8 mouse cellular contexts compared by ENCODE assay signal in genomic region chrX:100778397-100778796, GRCm38 (mm10). TPM values are rescaled to one million over a fixed set of nuclear protein-coding genes. Genes with fewer than 3 reads are reported as not detected.
A peak's percentile ranks its signal among the peaks of the same experiment; 100 is the strongest.
DNase-seq lines count a peak whose midpoint lies in the region; ATAC-seq and TF ChIP-seq lines count a peak whose summit lies in the region.

No protein-coding gene starts in this region.

- peak overlapping the region; percentile 59 for H3K4me3 ChIP-seq in kidney, embryonic 14.5 days (ENCODE audit: low read length)
- H3K4me3 ChIP-seq in embryonic facial prominence, embryonic 14.5 days (ENCODE audit: low read depth, low read length): peak overlapping the region; percentile 52
- H3K4me3 ChIP-seq in hindbrain, postnatal 0 days (ENCODE audit: low read length): 0 out of 2 replicates have a peak overlapping the region, but pooled peaks have one; percentile 35
- H3K4me3 ChIP-seq in myocyte: no peak overlapping the region

- no peak overlapping the region for H3K9ac ChIP-seq in kidney, embryonic 14.5 days (ENCODE audit: low read depth, low read length)
- peak overlapping the region; percentile 74; the same call in 1 of the 2 replicates for H3K9ac ChIP-seq in embryonic facial prominence, embryonic 14.5 days (ENCODE audit: low read depth, low read length)
- H3K9ac ChIP-seq in hindbrain, postnatal 0 days (replicated peaks; ENCODE audit: low read length): no peak overlapping the region

- no peak overlapping the region for H3K27ac ChIP-seq in kidney, embryonic 14.5 days (ENCODE audit: low read depth, low read length)
- H3K27ac ChIP-seq in embryonic facial prominence, embryonic 14.5 days (replicated peaks; ENCODE audit: low read depth, low read length): no peak overlapping the region
- no peak overlapping the region for H3K27ac ChIP-seq in hindbrain, postnatal 0 days

- H3K79me2 ChIP-seq in myocyte (ENCODE audit: control insufficient read depth, insufficient read depth): no peaks in the 10 kb centered on the region

- no peak for ATAC-seq in kidney, embryonic 14.5 days (ENCODE audit: low FRiP score, low TSS enrichment)
- no peak for ATAC-seq in embryonic facial prominence, embryonic 14.5 days (ENCODE audit: low read depth)
- ATAC-seq in hindbrain, postnatal 0 days: no peak

- WGBS in kidney, embryonic 14.5 days: 31% methylated on average over 5 of the region's 5 CpGs
- 27% methylated on average over 5 of the region's 5 CpGs for WGBS in embryonic facial prominence, embryonic 14.5 days
- 37% methylated on average over 5 of the region's 5 CpGs for WGBS in hindbrain, postnatal 0 days

- H3K4me2 ChIP-seq in kidney, embryonic 14.5 days (replicated peaks; ENCODE audit: low read depth, low read length): peak overlapping the region; percentile 50
- H3K4me2 ChIP-seq in embryonic facial prominence, embryonic 14.5 days (ENCODE audit: low read depth, low read length): peak overlapping the region; percentile 60
- H3K4me2 ChIP-seq in hindbrain, postnatal 0 days (ENCODE audit: low read depth, low read length): peak overlapping the region; percentile 51
- peak overlapping the region; percentile 73 for H3K4me2 ChIP-seq in myocyte (ENCODE audit: low read depth)

- no peaks in the 10 kb centered on the region for H3K9me3 ChIP-seq in kidney, embryonic 14.5 days (ENCODE audit: control insufficient read depth, low read length)
- no peaks in the 10 kb centered on the region for H3K9me3 ChIP-seq in embryonic facial prominence, embryonic 14.5 days (ENCODE audit: control insufficient read depth, low read length)
- no peaks in the 10 kb centered on the region for H3K9me3 ChIP-seq in hindbrain, postnatal 0 days (ENCODE audit: low read length)

- no peaks in the 10 kb centered on the region for H3K4me1 ChIP-seq in kidney, embryonic 14.5 days (ENCODE audit: control insufficient read depth, insufficient read depth, low read length)
- H3K4me1 ChIP-seq in embryonic facial prominence, embryonic 14.5 days (ENCODE audit: control insufficient read depth, insufficient read depth, low read length): peaks cover 3% of the 10 kb centered on the region; the same call in 1 of the 2 replicates
- H3K4me1 ChIP-seq in hindbrain, postnatal 0 days (ENCODE audit: insufficient read depth, low read length): no peaks in the 10 kb centered on the region

- H3K36me3 ChIP-seq in kidney, embryonic 14.5 days (ENCODE audit: control insufficient read depth, insufficient read depth, low read length): no peaks in the 10 kb centered on the region
- H3K36me3 ChIP-seq in embryonic facial prominence, embryonic 14.5 days (ENCODE audit: control insufficient read depth, insufficient read depth, low read length): no peaks in the 10 kb centered on the region
- H3K36me3 ChIP-seq in hindbrain, postnatal 0 days (ENCODE audit: insufficient read depth, low read length): no peaks in the 10 kb centered on the region
- no peaks in the 10 kb centered on the region for H3K36me3 ChIP-seq in myocyte (ENCODE audit: control insufficient read depth, insufficient read depth)

- TF ChIP-seq CTCF in hindbrain, postnatal 0 days (IDR thresholded peaks at IDR 0.05; ENCODE audit: low read depth): no peak

- H3K27me3 ChIP-seq in kidney, embryonic 14.5 days (ENCODE audit: control insufficient read depth, insufficient read depth, low read length): no peaks in the 10 kb centered on the region
- H3K27me3 ChIP-seq in embryonic facial prominence, embryonic 14.5 days (replicated peaks; ENCODE audit: control insufficient read depth, insufficient read depth, low read length): no peaks in the 10 kb centered on the region
- H3K27me3 ChIP-seq in hindbrain, postnatal 0 days (ENCODE audit: insufficient read depth, low read length): no peaks in the 10 kb centered on the region
- no peaks in the 10 kb centered on the region for H3K27me3 ChIP-seq in myocyte (ENCODE audit: control insufficient read depth, insufficient read depth, insufficient read length)

- TF ChIP-seq POLR2A in myocyte (IDR thresholded peaks at IDR 0.05; ENCODE audit: insufficient read length, low read depth): no peak

- H3ac ChIP-seq in myocyte (ENCODE audit: control insufficient read depth, insufficient read length): no peak overlapping the region

- no peak for DNase-seq in kidney, postnatal 14 days
- DNase-seq in embryonic facial prominence, embryonic 14.5 days (ENCODE audit: low spot score): no peak
- no peak for DNase-seq in hindbrain, postnatal 0 days (ENCODE audit: low spot score)
- no peak for DNase-seq in right cerebral cortex, postnatal 10 days (ENCODE audit: low spot score in 2 of 2)
- DNase-seq in cerebellum, adult 11 months: no peak
- no peak for DNase-seq in gastrocnemius, postnatal 14 days

- intact Hi-C loops in gastrocnemius, postnatal 14 days (cut with DNase I; ENCODE audit: low total_unique reads): loop anchor here (10.0 kb wide), 1 partner anchor 166 kb away; no protein-coding TSS in a partner anchor

TF ChIP-seq in myocyte, 11 proteins besides CTCF, POLR2A, EP300 and RAD21:
- TF ChIP-seq POLR2AphosphoS2 (IDR thresholded peaks at IDR 0.05; ENCODE audit: insufficient read length, low read depth): no peak
- no peak for TF ChIP-seq MYOD1 (IDR thresholded peaks at IDR 0.05; ENCODE audit: control insufficient read depth in 1 of 3, insufficient read length in 2 of 3, low read depth in 2 of 3)
- TF ChIP-seq E2F4 (IDR thresholded peaks at IDR 0.05; ENCODE audit: insufficient read depth): no peak

RNA-seq across cellular contexts. Expression of gene Dlg3, which starts 10.9 kb away (rescaled TPM):
- polyA plus RNA-seq in kidney, embryonic 14.5 days (2014; fragmentation: Nextera tagmentation; extraction: Ambion mirVana): 7.3 and 9.3 TPM in 2 replicates
- 4.5 and 6.2 TPM in 2 replicates for polyA plus RNA-seq in embryonic facial prominence, embryonic 14.5 days (2014; fragmentation: Nextera tagmentation; extraction: Ambion mirVana)
- total RNA-seq in hindbrain, postnatal 0 days (2014; rRNA removed): 35.5 and 39.9 TPM in 2 replicates
- 2.9 and 3.7 TPM in 2 replicates for polyA plus RNA-seq in hindbrain, postnatal 0 days (2015; fragmentation: Nextera tagmentation; extraction: Ambion mirVana)
- polyA plus RNA-seq in myocyte (2012; fragmentation: generic; extraction: Trizol): 3.8 TPM
- total RNA-seq in gastrocnemius, postnatal 14 days (2021): 1 to 10 TPM; 1.7 to 2.3 TPM

RNA-seq across cellular contexts. Expression of gene Gdpd2, which starts 48.7 kb away (rescaled TPM):
- polyA plus RNA-seq in kidney, embryonic 14.5 days (2014; fragmentation: Nextera tagmentation; extraction: Ambion mirVana): 1.5 and 2.6 TPM in 2 replicates
- 7.1 and 7.5 TPM in 2 replicates for polyA plus RNA-seq in embryonic facial prominence, embryonic 14.5 days (2014; fragmentation: Nextera tagmentation; extraction: Ambion mirVana)
- 31.8 and 46.5 TPM in 2 replicates for total RNA-seq in hindbrain, postnatal 0 days (2014; rRNA removed)
- 35.2 and 38.2 TPM in 2 replicates for polyA plus RNA-seq in hindbrain, postnatal 0 days (2015; fragmentation: Nextera tagmentation; extraction: Ambion mirVana)
- polyA plus RNA-seq in myocyte (2012; fragmentation: generic; extraction: Trizol): not detected
- under 1 TPM; 0.11 to 0.37 TPM for total RNA-seq in gastrocnemius, postnatal 14 days (2021)
